Mouse (Mus musculus): ENCODE results near the gene Tspan14. TPM values are rescaled to one million over a fixed set of nuclear protein-coding genes. Genes with fewer than 3 reads are reported as not detected.

Tspan14 gene
- polyA plus RNA-seq, 1 experiment from 2014 or later, result 87.6 TPM

DNA sequence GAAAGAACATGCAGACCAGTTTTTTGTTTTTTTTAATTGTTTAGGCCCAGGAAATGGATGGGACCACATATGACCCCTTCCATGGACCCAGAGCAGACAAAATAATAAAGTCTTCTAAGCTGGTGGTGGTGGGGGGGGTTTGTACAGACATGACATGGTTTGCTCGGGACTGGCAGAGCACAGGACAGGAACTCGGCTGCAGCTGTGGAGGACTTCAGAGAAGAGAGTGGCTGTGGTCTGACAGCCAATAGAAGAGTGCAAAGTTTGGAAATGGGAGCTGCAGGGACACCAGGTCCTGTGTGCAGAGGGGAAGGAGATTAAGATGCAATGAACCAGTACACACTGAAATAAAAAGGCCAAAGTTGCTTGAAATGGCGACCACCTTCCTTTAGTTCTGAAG, 7.0 kb downstream of the Tspan14 start:
- no peak for ATAC-seq (ENCODE audit: insufficient number of reproducible peaks, insufficient read depth, low FRiP score, low TSS enrichment, low read depth)
- no peak overlapping the region for H3K9ac ChIP-seq
- H3K4me1 ChIP-seq, result peaks cover 90% of the 10 kb centered on the region
- WGBS, result 33% methylated on average over 3 of the region's 3 CpGs
- H3K4me3 ChIP-seq, result no peak overlapping the region
- no peaks in the 10 kb centered on the region for H3K36me3 ChIP-seq
- H3K4me2 ChIP-seq, result no peak overlapping the region
- H3K27ac ChIP-seq, result peak overlapping the region; percentile 86
- H3K27me3 ChIP-seq, result no peaks in the 10 kb centered on the region
- no peaks in the 10 kb centered on the region for H3K9me3 ChIP-seq

DNA sequence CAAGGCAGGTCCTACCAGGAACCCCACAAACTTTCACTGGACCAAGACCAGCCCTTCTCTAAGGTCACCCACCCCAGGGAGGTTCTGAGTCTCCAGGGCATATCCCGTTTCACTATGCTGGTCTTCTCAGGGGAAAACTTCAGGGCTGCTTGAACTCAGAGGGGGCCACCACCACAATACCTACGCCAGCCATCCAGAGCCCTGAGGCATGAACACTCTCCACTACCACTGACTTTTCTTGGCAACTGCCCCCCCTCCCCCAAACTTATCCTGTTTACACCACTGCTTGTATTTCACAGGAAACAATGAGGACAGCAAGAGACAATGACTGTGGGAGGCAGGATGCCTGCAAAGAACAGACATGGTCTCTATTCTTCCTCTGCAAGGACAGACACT, 7.6 kb downstream of the Tspan14 start:
- Histone ChIP-seq H3K4me2 (peak overlapping the region; percentile 36; the same call in 1 of the 2 replicates), H3K36me3 (no peaks in the 10 kb centered on the region), H3K27me3 (no peaks in the 10 kb centered on the region), H3K9ac (no peak overlapping the region; the same call in 1 of the 2 replicates), H3K4me3 (no peak overlapping the region), H3K27ac (peak overlapping the region; percentile 86), H3K4me1 (peaks cover 90% of the 10 kb centered on the region), H3K9me3 (no peaks in the 10 kb centered on the region)
- no peak; the same call in 1 of the 2 replicates for ATAC-seq (ENCODE audit: insufficient number of reproducible peaks, insufficient read depth, low FRiP score, low TSS enrichment, low read depth)
- 35% methylated on average over 2 of the region's 2 CpGs for WGBS

GRCm38 (mm10) chr14:40958083-40958985, 8.3 kb downstream of the Tspan14 start:
- H3K4me3 ChIP-seq, result no peak overlapping the region
- H3K4me2 ChIP-seq, result peak overlapping the region; percentile 36
- no peaks in the 10 kb centered on the region for H3K9me3 ChIP-seq
- peaks cover 90% of the 10 kb centered on the region for H3K4me1 ChIP-seq
- H3K9ac ChIP-seq, result peak overlapping the region; percentile 51; the same call in 1 of the 2 replicates
- H3K36me3 ChIP-seq, result no peaks in the 10 kb centered on the region
- no peak for ATAC-seq (ENCODE audit: insufficient number of reproducible peaks, insufficient read depth, low FRiP score, low TSS enrichment, low read depth)
- H3K27ac ChIP-seq, result peak overlapping the region; percentile 86
- H3K27me3 ChIP-seq, result no peaks in the 10 kb centered on the region
- 27% methylated on average over 4 of the region's 4 CpGs for WGBS

- Histone ChIP-seq H3K27ac (peak overlapping the region; percentile 86), H3K36me3 (no peaks in the 10 kb centered on the region), H3K4me3 (no peak overlapping the region), H3K4me1 (peaks cover 90% of the 10 kb centered on the region), H3K9ac (no peak overlapping the region), H3K27me3 (no peaks in the 10 kb centered on the region), H3K9me3 (no peaks in the 10 kb centered on the region), H3K4me2 (peak overlapping the region; percentile 36)
- 40% methylated on average over 3 of the region's 3 CpGs for WGBS
- no peak for ATAC-seq (ENCODE audit: insufficient number of reproducible peaks, insufficient read depth, low FRiP score, low TSS enrichment, low read depth)
Observed at GRCm38 (mm10) chr14:40957607-40958006, 9.0 kb downstream of the Tspan14 start.

DNA sequence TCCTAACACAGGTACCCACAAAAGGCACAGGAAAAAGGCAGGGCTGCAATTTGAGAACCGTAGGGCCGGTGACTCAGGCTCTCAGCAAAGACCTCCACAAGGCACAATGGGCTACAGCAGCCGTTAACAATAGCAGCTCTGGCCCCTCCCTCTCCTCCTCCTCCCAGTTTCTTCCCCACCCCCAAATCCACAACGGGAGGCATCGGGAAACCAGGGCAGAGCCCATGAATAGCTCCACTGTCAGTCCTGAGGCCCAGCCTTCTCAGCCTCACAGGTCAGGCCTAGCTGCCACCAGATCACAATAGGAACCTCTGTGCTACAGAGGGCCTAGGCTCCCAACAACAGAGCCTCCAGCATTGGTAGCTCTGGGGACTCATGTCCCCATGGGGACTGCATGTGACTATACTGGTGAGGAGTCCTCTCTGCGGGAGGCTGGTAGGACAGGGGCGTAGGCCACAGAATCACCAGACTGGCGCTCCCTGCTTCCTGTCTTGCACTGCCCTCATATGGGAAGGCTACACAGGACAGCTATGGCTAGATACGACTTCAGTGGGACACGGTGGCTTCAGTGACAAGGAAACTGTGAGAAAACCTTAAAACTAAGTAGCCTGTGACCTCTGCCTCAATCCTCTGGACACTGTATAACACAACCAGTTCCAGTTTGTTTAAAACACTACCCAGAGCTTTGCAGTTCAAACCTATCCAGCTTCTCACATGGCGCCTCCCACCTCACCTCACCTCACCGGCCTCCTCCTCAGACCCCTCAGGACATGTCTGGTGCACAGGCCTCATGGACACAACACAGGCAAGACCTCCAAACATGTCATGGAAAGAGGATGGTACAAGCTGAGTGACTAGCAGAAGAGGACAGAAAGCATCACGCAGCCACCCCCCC, 10.1 kb downstream of the Tspan14 start:
- no peak overlapping the region for H3K4me3 ChIP-seq
- no peaks in the 10 kb centered on the region for H3K9me3 ChIP-seq
- H3K9ac ChIP-seq, result peak overlapping the region; percentile 59
- peak; percentile 67 for ATAC-seq (ENCODE audit: insufficient number of reproducible peaks, insufficient read depth, low FRiP score, low TSS enrichment, low read depth)
- H3K27ac ChIP-seq, result peak overlapping the region; percentile 91
- H3K27me3 ChIP-seq, result no peaks in the 10 kb centered on the region
- peak overlapping the region; percentile 48 for H3K4me2 ChIP-seq
- 25% methylated on average over 13 of the region's 13 CpGs for whole genome bisulfite sequencing
- H3K4me1 ChIP-seq, result peaks cover 86% of the 10 kb centered on the region
- H3K36me3 ChIP-seq, result no peaks in the 10 kb centered on the region

DNA sequence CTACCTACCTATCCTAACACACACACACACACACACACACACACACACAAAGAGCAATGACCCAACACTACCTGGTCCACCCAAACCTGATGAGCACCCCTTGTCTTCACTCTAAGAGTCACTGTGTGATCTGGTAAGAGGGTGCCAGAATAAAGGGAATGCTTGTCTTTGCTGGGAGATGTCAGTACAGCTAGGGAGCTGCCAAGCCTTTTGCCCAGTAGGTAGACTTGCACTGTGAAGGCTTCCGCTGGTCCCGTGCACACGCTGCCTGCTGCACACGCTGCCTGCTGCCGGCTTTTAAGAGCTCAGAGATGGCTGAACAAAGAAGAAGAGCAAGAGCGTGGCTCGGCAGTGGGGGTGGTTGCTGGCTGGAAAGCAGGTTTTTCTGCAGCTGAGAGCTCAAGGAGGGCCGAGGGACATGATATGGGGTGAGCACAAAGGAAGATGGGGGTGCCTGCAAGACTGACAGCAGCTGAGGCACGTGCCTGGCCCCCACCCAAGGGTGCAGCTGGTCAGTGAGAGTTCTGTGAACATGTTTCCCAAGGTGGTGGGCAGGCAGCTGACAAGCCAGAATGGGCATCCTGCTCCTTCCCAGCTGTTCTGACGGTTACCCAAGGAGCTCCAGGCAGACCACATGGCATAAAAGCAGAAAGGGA, 10.9 kb downstream of the Tspan14 start:
- 0 out of 2 replicates have a peak, but pooled peaks have one; percentile 16 for ATAC-seq (ENCODE audit: insufficient number of reproducible peaks, insufficient read depth, low FRiP score, low TSS enrichment, low read depth)
- peaks cover 89% of the 10 kb centered on the region for H3K4me1 ChIP-seq
- no peak overlapping the region for H3K4me3 ChIP-seq
- peak overlapping the region; percentile 59 for H3K9ac ChIP-seq
- H3K27me3 ChIP-seq, result no peaks in the 10 kb centered on the region
- H3K4me2 ChIP-seq, result peak overlapping the region; percentile 48
- H3K9me3 ChIP-seq, result no peaks in the 10 kb centered on the region
- WGBS, result 9% methylated on average over 10 of the region's 10 CpGs
- H3K36me3 ChIP-seq, result no peaks in the 10 kb centered on the region
- H3K27ac ChIP-seq, result peak overlapping the region; percentile 91

- Histone ChIP-seq H3K27ac (peak overlapping the region; percentile 91), H3K27me3 (no peaks in the 10 kb centered on the region), H3K4me3 (no peak overlapping the region), H3K36me3 (no peaks in the 10 kb centered on the region), H3K4me1 (peaks cover 90% of the 10 kb centered on the region), H3K9me3 (no peaks in the 10 kb centered on the region), H3K4me2 (peak overlapping the region; percentile 48; the same call in 1 of the 2 replicates), H3K9ac (0 out of 2 replicates have a peak overlapping the region, but pooled peaks have one; percentile 36)
- no peak for ATAC-seq (ENCODE audit: insufficient number of reproducible peaks, insufficient read depth, low FRiP score, low TSS enrichment, low read depth)
- 54% methylated on average over 1 of the region's 1 CpGs for WGBS
Observed at GRCm38 (mm10) chr14:40955146-40955545, 11.5 kb downstream of the Tspan14 start.

DNA sequence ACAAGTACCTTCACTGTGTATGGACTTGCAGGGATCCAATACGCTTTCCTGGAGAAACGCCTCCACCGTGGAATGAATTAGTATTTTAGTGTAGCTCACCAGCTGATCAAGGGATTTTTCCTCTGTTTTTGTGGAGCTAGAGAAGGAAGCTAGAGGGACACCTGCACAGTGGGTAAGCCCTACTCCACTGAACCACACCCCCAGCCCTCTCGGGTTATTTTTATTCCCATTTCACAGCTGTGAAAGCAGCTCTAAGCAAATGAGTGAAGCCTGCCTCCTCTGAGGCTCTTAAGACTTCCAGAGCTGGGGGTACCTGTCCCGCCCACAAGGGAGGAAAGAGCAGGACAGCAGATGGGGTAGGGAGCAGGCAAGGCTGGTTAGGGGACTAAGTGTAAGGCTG, 13.2 kb downstream of the Tspan14 start:
- H3K4me1 ChIP-seq, result peaks cover 90% of the 10 kb centered on the region
- no peak overlapping the region for H3K27ac ChIP-seq
- no peak overlapping the region for H3K9ac ChIP-seq
- WGBS, result 59% methylated on average over 5 of the region's 5 CpGs
- no peaks in the 10 kb centered on the region for H3K27me3 ChIP-seq
- no peaks in the 10 kb centered on the region for H3K36me3 ChIP-seq
- no peaks in the 10 kb centered on the region for H3K9me3 ChIP-seq
- no peak for ATAC-seq (ENCODE audit: insufficient number of reproducible peaks, insufficient read depth, low FRiP score, low TSS enrichment, low read depth)
- no peak overlapping the region for H3K4me3 ChIP-seq
- no peak overlapping the region for H3K4me2 ChIP-seq

DNA sequence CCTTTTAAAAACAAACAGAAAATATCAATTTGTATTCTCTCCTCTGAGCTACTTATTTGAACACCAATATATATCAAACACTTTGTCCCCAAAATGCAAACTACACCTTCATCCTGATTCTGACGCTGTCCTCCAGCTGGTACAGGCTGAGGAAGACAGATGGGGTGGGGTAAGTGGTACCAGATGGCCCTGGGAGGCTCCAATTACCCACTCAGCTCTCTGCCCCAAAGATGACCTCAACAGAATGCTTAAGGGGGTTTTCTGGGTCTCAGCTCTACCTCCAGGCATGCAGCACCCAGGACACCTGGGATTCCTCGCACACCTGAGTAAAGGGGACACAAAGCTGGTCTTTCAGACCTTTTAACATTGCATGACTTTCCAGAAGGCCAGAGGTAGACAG, 13.9 kb downstream of the Tspan14 start:
- Histone ChIP-seq H3K27me3 (no peaks in the 10 kb centered on the region), H3K27ac (no peak overlapping the region), H3K9me3 (no peaks in the 10 kb centered on the region), H3K4me2 (no peak overlapping the region), H3K4me3 (no peak overlapping the region), H3K36me3 (no peaks in the 10 kb centered on the region; the same call in 1 of the 2 replicates), H3K4me1 (peaks cover 90% of the 10 kb centered on the region), H3K9ac (no peak overlapping the region)
- WGBS, result 11% methylated on average over 2 of the region's 2 CpGs
- no peak for ATAC-seq (ENCODE audit: insufficient number of reproducible peaks, insufficient read depth, low FRiP score, low TSS enrichment, low read depth)

DNA sequence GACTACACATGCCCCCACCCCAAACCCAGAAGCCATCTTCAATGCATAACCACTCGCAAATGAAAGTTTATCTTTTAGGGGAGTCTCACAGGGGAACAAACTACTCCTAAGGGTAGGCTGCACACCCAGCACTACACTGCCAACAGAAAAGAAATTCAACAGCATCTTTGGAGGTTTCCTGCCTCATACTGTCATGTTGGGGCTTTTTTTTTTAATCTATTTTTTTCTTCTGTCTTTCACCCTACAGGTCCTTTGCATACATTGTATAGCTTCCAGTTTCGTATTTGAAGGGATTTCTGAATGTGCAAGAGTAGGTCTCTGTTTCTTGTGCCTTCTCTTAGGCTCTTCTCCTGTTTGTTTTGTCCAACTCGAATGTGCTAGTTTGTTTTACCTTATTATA, 14.3 kb downstream of the Tspan14 start:
- 65% methylated on average over 3 of the region's 3 CpGs for WGBS
- Histone ChIP-seq H3K4me1 (peaks cover 89% of the 10 kb centered on the region), H3K4me3 (no peak overlapping the region), H3K4me2 (no peak overlapping the region), H3K9me3 (no peaks in the 10 kb centered on the region), H3K27ac (0 out of 2 replicates have a peak overlapping the region, but pooled peaks have one; percentile 7), H3K27me3 (no peaks in the 10 kb centered on the region), H3K9ac (no peak overlapping the region), H3K36me3 (no peaks in the 10 kb centered on the region; the same call in 1 of the 2 replicates)
- no peak for ATAC-seq (ENCODE audit: insufficient number of reproducible peaks, insufficient read depth, low FRiP score, low TSS enrichment, low read depth)
